Mouse (Mus musculus) spleen, adult 2 months (tissue): ENCODE results near the gene Plscr1. TPM values are rescaled to one million over a fixed set of nuclear protein-coding genes. Genes with fewer than 3 reads are reported as not detected.

ENCODE experiments used
- DNase-seq, 2 experiments: peaks; one replicate each; pipeline versions ENCODE4 v3.0.0 to v3.0.0-alpha.2; 2012 to 2021; ENCODE audit warnings: low spot score in 2 of 2, low read depth in 1 of 2
- H3K27ac ChIP-seq: fragments of 200-500 bp; 2 replicates; pipeline ENCODE4 v1.5.1; 2012; ENCODE audit warnings: low read length, inconsistent platforms; ENCODE audit not compliant: insufficient read depth
- H3K27me3 ChIP-seq: fragments of 200-500 bp; 2 replicates; pipeline ENCODE4 v1.6.1; 2012; ENCODE audit warnings: mild to moderate bottlenecking, moderate library complexity, low read length, inconsistent platforms; ENCODE audit not compliant: control insufficient read depth, insufficient read depth
- H3K36me3 ChIP-seq: fragments of 200-500 bp; 2 replicates; pipeline ENCODE4 v1.6.1; 2012; ENCODE audit warnings: mild to moderate bottlenecking, low read length, inconsistent platforms; ENCODE audit not compliant: control insufficient read depth, insufficient read depth
- H3K4me1 ChIP-seq: fragments of 200-500 bp; 2 replicates; pipeline ENCODE4 v1.6.1; 2011; ENCODE audit warnings: inconsistent platforms; ENCODE audit not compliant: control insufficient read depth, insufficient read depth, insufficient read length
- H3K4me3 ChIP-seq: fragments of 200-500 bp; 2 replicates; pipeline ENCODE4 v1.5.1; 2011; ENCODE audit warnings: mild to moderate bottlenecking, inconsistent platforms; ENCODE audit not compliant: insufficient read depth, insufficient read length; ENCODE audit errors: extremely low read depth
- CTCF ChIP-seq: fragments of 200-500 bp; IDR thresholded peaks from 2 replicates; pipeline ENCODE4 v1.5.1; 2011; ENCODE audit warnings: mild to moderate bottlenecking, inconsistent platforms; ENCODE audit not compliant: insufficient read depth, insufficient read length, insufficient replicate concordance; ENCODE audit errors: extremely low read depth
- POLR2A ChIP-seq: fragments of 200-500 bp; IDR thresholded peaks from 2 replicates; pipeline ENCODE4 v1.6.1; 2011; ENCODE audit warnings: low read depth, low read length, inconsistent platforms
- WGBS: fragments of 180-500 bp; shearing (Covaris S2); methylation state at CpG from one replicate; pipeline ENCODE4 v1.1.7; 2018; 5-methylcytosine and 5-hydroxymethylcytosine counted together
- polyA plus RNA-seq: library from polyadenylated mRNA; depleted of rRNA; stranded (reverse); fragments of >200 nt; gene quantifications from 2 replicates; pipeline ENCODE4 v1.2.3, GENCODE M21; 2012

Gene Plscr1
- polyA plus RNA-seq, 1 experiment, result 3.6 TPM

- DNase-seq, result no peak
- no peak for TF ChIP-seq POLR2A
- TF ChIP-seq CTCF, result no peak
- no peak overlapping the region for H3K4me3 ChIP-seq
- H3K27me3 ChIP-seq, result no peaks in the 10 kb centered on the region
- H3K36me3 ChIP-seq, result no peaks in the 10 kb centered on the region
- H3K4me1 ChIP-seq, result peaks cover 5% of the 10 kb centered on the region
- H3K27ac ChIP-seq, result no peak overlapping the region
- WGBS, result 84% methylated on average over 10 of the region's 10 CpGs
Observed at GRCm38 (mm10) chr9:92253585-92254321, 4.2 kb downstream of the Plscr1 start.

- Histone ChIP-seq H3K4me1 (peaks cover 1% of the 10 kb centered on the region; the same call in 1 of the 2 replicates), H3K36me3 (no peaks in the 10 kb centered on the region; the same call in 1 of the 2 replicates), H3K27me3 (no peaks in the 10 kb centered on the region), H3K4me3 (no peak overlapping the region), H3K27ac (no peak overlapping the region)
- no peak for TF ChIP-seq CTCF
- no peak for TF ChIP-seq POLR2A
- DNase-seq, result no peak
- 81% methylated on average over 7 of the region's 7 CpGs for WGBS
Observed at GRCm38 (mm10) chr9:92260481-92261159, 11.1 kb downstream of the Plscr1 start.

GRCm38 (mm10) chr9:92265719-92266118 lies 16.2 kb downstream of the Plscr1 start:
- 0 out of 2 replicates have a peak overlapping the region, but pooled peaks have one; percentile 28 for H3K27ac ChIP-seq
- TF ChIP-seq POLR2A (no peak), CTCF (no peak)
- peak overlapping the region; percentile 13; the same call in 1 of the 2 replicates for H3K4me3 ChIP-seq

GRCm38 (mm10) chr9:92266558-92267171 lies 17.1 kb downstream of the Plscr1 start:
- no peak overlapping the region for H3K27ac ChIP-seq
- H3K4me3 ChIP-seq, result no peak overlapping the region
- H3K36me3 ChIP-seq, result no peaks in the 10 kb centered on the region; the same call in 1 of the 2 replicates
- DNase-seq, result no peak
- H3K27me3 ChIP-seq, result no peaks in the 10 kb centered on the region
- H3K4me1 ChIP-seq, result peaks cover 6% of the 10 kb centered on the region
- TF ChIP-seq POLR2A (no peak), CTCF (no peak)
- 92% methylated on average over 8 of the region's 8 CpGs for WGBS

More at GRCm38 (mm10) chr9:92265719-92266118, 16.2 kb downstream of the Plscr1 start:
- no peaks in the 10 kb centered on the region for H3K27me3 ChIP-seq
- H3K36me3 ChIP-seq, result no peaks in the 10 kb centered on the region; the same call in 1 of the 2 replicates
- 56% methylated on average over 4 of the region's 4 CpGs for WGBS
- DNase-seq, result no peak
- peaks cover 6% of the 10 kb centered on the region for H3K4me1 ChIP-seq

GRCm38 (mm10) chr9:92267732-92268131 lies 18.2 kb downstream of the Plscr1 start:
- no peaks in the 10 kb centered on the region for H3K36me3 ChIP-seq
- no peaks in the 10 kb centered on the region for H3K27me3 ChIP-seq
- H3K4me3 ChIP-seq, result no peak overlapping the region
- DNase-seq, result no peak
- TF ChIP-seq CTCF (no peak), POLR2A (no peak)
- WGBS, result 90% methylated on average over 1 of the region's 1 CpGs
- no peak overlapping the region for H3K27ac ChIP-seq
- peaks cover 6% of the 10 kb centered on the region for H3K4me1 ChIP-seq

GRCm38 (mm10) chr9:92269829-92270404 lies 20.4 kb downstream of the Plscr1 start:
- peaks cover 6% of the 10 kb centered on the region for H3K4me1 ChIP-seq
- DNase-seq, result no peak

More at GRCm38 (mm10) chr9:92269829-92270404, 20.4 kb downstream of the Plscr1 start:
- H3K36me3 ChIP-seq, result no peaks in the 10 kb centered on the region
- no peak for TF ChIP-seq POLR2A
- no peak for TF ChIP-seq CTCF
- H3K27me3 ChIP-seq, result no peaks in the 10 kb centered on the region
- H3K27ac ChIP-seq, result no peak overlapping the region
- 68% methylated on average over 5 of the region's 5 CpGs for WGBS
- no peak overlapping the region for H3K4me3 ChIP-seq
